Mouse (Mus musculus): ENCODE results near the gene Entpd2.

DNA sequence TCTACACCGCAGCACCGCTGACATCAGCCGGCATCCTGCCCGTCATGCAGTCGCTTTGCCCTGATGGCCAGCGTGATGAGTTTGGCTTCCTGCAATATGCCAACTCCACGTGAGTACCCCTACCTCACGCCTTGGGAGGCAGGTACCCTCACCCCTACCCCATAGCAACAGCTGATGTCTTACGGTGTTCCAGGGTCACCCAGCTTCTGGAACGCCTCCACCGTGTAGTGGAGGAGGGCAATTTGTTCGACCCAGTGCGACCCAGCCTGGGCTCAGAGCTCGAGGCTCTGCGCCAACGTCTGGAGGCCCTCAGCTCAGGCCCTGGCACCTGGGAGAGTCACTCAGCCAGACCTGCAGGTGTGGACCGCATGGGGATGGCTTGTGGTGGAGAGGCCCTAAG, 37.4 kb downstream of the Entpd2 start:
- TF ChIP-seq CTCF (IDR thresholded peaks at IDR 0.05 in 2 of 3, conservative IDR thresholded peaks at IDR 0.05 in 1 of 3; ENCODE audit: control insufficient read depth in 1 of 3, insufficient read depth in 1 of 3, low read depth in 2 of 3, low read length in 3 of 3, poor library complexity in 1 of 3, severe bottlenecking in 1 of 3): no peak
- TF ChIP-seq KAT2A (conservative IDR thresholded peaks at IDR 0.05; ENCODE audit: low read depth, low read length): no peak
- TF ChIP-seq EP300 (IDR thresholded peaks at IDR 0.05; ENCODE audit: low read depth in 1 of 2, low read length in 2 of 2): no peak
